Mouse (Mus musculus): ENCODE results near the gene Fbxo46. TPM values are rescaled to one million over a fixed set of nuclear protein-coding genes. Genes with fewer than 3 reads are reported as not detected.
"Not testable (repeated sequence)": the region's sequence is repeated elsewhere in the genome, so short reads cannot be mapped to it uniquely, and the experiment has no call there.

The Fbxo46 gene
- total and polyA plus RNA-seq, 3 experiments: 10.1 to 13.7 TPM; not detected in 1

GRCm38 (mm10) chr7:19149626-19150025 lies 30.0 kb downstream of the Fbxo46 start, which contains the start of gene Snrpd2 (continued):
- TF ChIP-seq CTCF (IDR thresholded peaks at IDR 0.05 in 2 of 3, conservative IDR thresholded peaks at IDR 0.05 in 1 of 3; ENCODE audit: control insufficient read depth in 1 of 3, insufficient read depth in 1 of 3, low read depth in 2 of 3, low read length in 3 of 3, poor library complexity in 1 of 3, severe bottlenecking in 1 of 3): no peak
- peak; percentile 98 for TF ChIP-seq MXI1 (IDR thresholded peaks at IDR 0.05; ENCODE audit: low read depth, low read length)
- TF ChIP-seq NRF1 (IDR thresholded peaks at IDR 0.05; ENCODE audit: insufficient read depth, low read depth, low read length, poor library complexity, severe bottlenecking): peak; percentile 90
- peak; percentile 89 for TF ChIP-seq MAX (IDR thresholded peaks at IDR 0.05; ENCODE audit: low read length)

GRCm38 (mm10) chr7:19151121-19151520 lies 31.5 kb downstream of the Fbxo46 start:
- peaks cover 4 to 17% of the 10 kb centered on the region in 2 experiments; a peak in 3 of 4 replicates for H3K4me1 ChIP-seq (ENCODE audit: control insufficient read depth in 1 of 2, insufficient read depth in 2 of 2, low read length in 2 of 2)
- not testable (repeated sequence) for H3K27me3 ChIP-seq (ENCODE audit: control insufficient read depth in 1 of 2, insufficient read depth in 2 of 2, low read length in 2 of 2); H3K9me3 ChIP-seq (replicated peaks; ENCODE audit: insufficient read depth, low read length); H3K27ac ChIP-seq (ENCODE audit: control insufficient read depth, low read depth, low read length); H3K4me3 ChIP-seq (ENCODE audit: control insufficient read depth in 1 of 2, insufficient read depth in 1 of 2, low read depth in 2 of 2, low read length in 2 of 2); H3K36me3 ChIP-seq (ENCODE audit: control insufficient read depth in 1 of 2, insufficient read depth in 2 of 2, low read length in 2 of 2); H3K9ac ChIP-seq (ENCODE audit: control insufficient read depth, low read depth, low read length, poor library complexity, severe bottlenecking); DNase-seq (ENCODE audit: low read depth, low spot score)
- H3K79me2 ChIP-seq (ENCODE audit: control insufficient read depth, insufficient read depth, low read length, poor library complexity): peaks cover 14% of the 10 kb centered on the region

GRCm38 (mm10) chr7:19154796-19155195 lies 35.1 kb downstream of the Fbxo46 start:
- Histone ChIP-seq H3K27me3 (ENCODE audit: control insufficient read depth in 1 of 2, insufficient read depth in 2 of 2, low read length in 2 of 2) (no peaks in the 10 kb centered on the region), H3K36me3 (ENCODE audit: control insufficient read depth in 1 of 2, insufficient read depth in 2 of 2, low read length in 2 of 2) (peaks cover 0 to 9% of the 10 kb centered on the region in 2 experiments; a peak in 2 of 4 replicates), H3K9me3 (replicated peaks; ENCODE audit: insufficient read depth, low read length) (no peaks in the 10 kb centered on the region), H3K27ac (ENCODE audit: control insufficient read depth, low read depth, low read length) (no peak overlapping the region), H3K4me3 (ENCODE audit: control insufficient read depth in 1 of 2, insufficient read depth in 1 of 2, low read depth in 2 of 2, low read length in 2 of 2) (no peak overlapping the region), H3K9ac (ENCODE audit: control insufficient read depth, low read depth, low read length, poor library complexity, severe bottlenecking) (no peak overlapping the region), H3K79me2 (ENCODE audit: control insufficient read depth, insufficient read depth, low read length, poor library complexity) (peaks cover 12% of the 10 kb centered on the region), H3K4me1 (ENCODE audit: control insufficient read depth in 1 of 2, insufficient read depth in 2 of 2, low read length in 2 of 2) (peaks cover 0 to 9% of the 10 kb centered on the region in 2 experiments; a peak in 1 of 4 replicates)
- TF ChIP-seq NRF1 (IDR thresholded peaks at IDR 0.05; ENCODE audit: insufficient read depth, low read depth, low read length, poor library complexity, severe bottlenecking): no peak
- peak in 1 of 2 experiments; percentile 10; a peak in 1 of 4 replicates for TF ChIP-seq POLR2A (IDR thresholded peaks at IDR 0.05; ENCODE audit: control insufficient read depth in 1 of 2, insufficient read depth in 1 of 2, low read depth in 1 of 2, low read length in 2 of 2, poor library complexity in 1 of 2)
- no peak for DNase-seq (ENCODE audit: low read depth, low spot score)

GRCm38 (mm10) chr7:19155825-19156475 lies 36.3 kb downstream of the Fbxo46 start:
- no peaks in the 10 kb centered on the region for H3K27me3 ChIP-seq (ENCODE audit: control insufficient read depth in 1 of 2, insufficient read depth in 2 of 2, low read length in 2 of 2)
- peak; percentile 15; the same call in 1 of the 2 replicates for TF ChIP-seq SMC3 (IDR thresholded peaks at IDR 0.05; ENCODE audit: low read depth, low read length)
- TF ChIP-seq RAD21 (IDR thresholded peaks at IDR 0.05; ENCODE audit: low read depth, low read length): peak; percentile 39
- no peak for TF ChIP-seq TAL1 (IDR thresholded peaks at IDR 0.05; ENCODE audit: low read length)
- TF ChIP-seq ZNF384 (IDR thresholded peaks at IDR 0.05; ENCODE audit: low read depth, low read length): no peak
- TF ChIP-seq CTCF (IDR thresholded peaks at IDR 0.05 in 2 of 3, conservative IDR thresholded peaks at IDR 0.05 in 1 of 3; ENCODE audit: control insufficient read depth in 1 of 3, insufficient read depth in 1 of 3, low read depth in 2 of 3, low read length in 3 of 3, poor library complexity in 1 of 3, severe bottlenecking in 1 of 3): peak; percentile 43 to 57 (median 48)
- TF ChIP-seq ZC3H11A (IDR thresholded peaks at IDR 0.05; ENCODE audit: low read depth, low read length): peak; percentile 19; the same call in 1 of the 2 replicates
- peaks cover under 1% of the 10 kb centered on the region for H3K79me2 ChIP-seq (ENCODE audit: control insufficient read depth, insufficient read depth, low read length, poor library complexity)
- H3K27ac ChIP-seq (ENCODE audit: control insufficient read depth, low read depth, low read length): no peak overlapping the region
- peaks cover 0 to 3% of the 10 kb centered on the region in 2 experiments; a peak in 2 of 4 replicates for H3K36me3 ChIP-seq (ENCODE audit: control insufficient read depth in 1 of 2, insufficient read depth in 2 of 2, low read length in 2 of 2)
- peak; percentile 49 for DNase-seq (ENCODE audit: low read depth, low spot score)
- H3K4me3 ChIP-seq (ENCODE audit: control insufficient read depth in 1 of 2, insufficient read depth in 1 of 2, low read depth in 2 of 2, low read length in 2 of 2): no peak overlapping the region
- H3K4me1 ChIP-seq (ENCODE audit: control insufficient read depth in 1 of 2, insufficient read depth in 2 of 2, low read length in 2 of 2): peaks cover 0 to 7% of the 10 kb centered on the region in 2 experiments; a peak in 1 of 4 replicates
- H3K9me3 ChIP-seq (replicated peaks; ENCODE audit: insufficient read depth, low read length): no peaks in the 10 kb centered on the region
- no peak overlapping the region for H3K9ac ChIP-seq (ENCODE audit: control insufficient read depth, low read depth, low read length, poor library complexity, severe bottlenecking)
